Mouse (Mus musculus): ENCODE results near the gene Pkd1l1.

The Pkd1l1 gene

GRCm38 (mm10) chr11:8821403-8821802 lies 151.7 kb downstream of the Pkd1l1 start:
- no peak for DNase-seq (ENCODE audit: low read depth, low spot score)

GRCm38 (mm10) chr11:8817376-8817775 lies 155.7 kb downstream of the Pkd1l1 start:
- no peak for DNase-seq (ENCODE audit: low read depth, low spot score)

GRCm38 (mm10) chr11:8814097-8814790 lies 158.8 kb downstream of the Pkd1l1 start:
- no peak for DNase-seq (ENCODE audit: low read depth, low spot score)

GRCm38 (mm10) chr11:8811506-8812100 lies 161.5 kb downstream of the Pkd1l1 start:
- DNase-seq (ENCODE audit: low read depth, low spot score) = peak; percentile 39

GRCm38 (mm10) chr11:8809644-8810043 lies 163.4 kb downstream of the Pkd1l1 start:
- DNase-seq (ENCODE audit: low read depth, low spot score) = no peak

GRCm38 (mm10) chr11:8807009-8807408 lies 166.1 kb downstream of the Pkd1l1 start:
- DNase-seq (ENCODE audit: low read depth, low spot score) = no peak

- no peak for DNase-seq (ENCODE audit: low read depth, low spot score)
These were observed 168.9 kb downstream of the Pkd1l1 start for GRCm38 (mm10) chr11:8804178-8804577.

- DNase-seq (ENCODE audit: low read depth, low spot score) = no peak
These were observed 175.6 kb downstream of the Pkd1l1 start for GRCm38 (mm10) chr11:8797486-8797885.

- DNase-seq (ENCODE audit: low read depth, low spot score) = no peak
These were observed 178.0 kb downstream of the Pkd1l1 start for GRCm38 (mm10) chr11:8795031-8795430.

- no peak for DNase-seq (ENCODE audit: low read depth, low spot score)
These were observed 180.9 kb downstream of the Pkd1l1 start for GRCm38 (mm10) chr11:8792146-8792545.

- no peak for DNase-seq (ENCODE audit: low read depth, low spot score)
These were observed 183.9 kb downstream of the Pkd1l1 start for GRCm38 (mm10) chr11:8789186-8789585.

GRCm38 (mm10) chr11:8787604-8788003 lies 185.5 kb downstream of the Pkd1l1 start:
- DNase-seq (ENCODE audit: low read depth, low spot score) = no peak

GRCm38 (mm10) chr11:8784413-8784812 lies 188.7 kb downstream of the Pkd1l1 start:
- no peak for DNase-seq (ENCODE audit: low read depth, low spot score)

GRCm38 (mm10) chr11:8782141-8782465 lies 191.0 kb downstream of the Pkd1l1 start:
- no peak for DNase-seq (ENCODE audit: low read depth, low spot score)

- no peak for DNase-seq (ENCODE audit: low read depth, low spot score)
These were observed 191.5 kb downstream of the Pkd1l1 start for GRCm38 (mm10) chr11:8781308-8782140.

- no peak for DNase-seq (ENCODE audit: low read depth, low spot score)
These were observed 193.6 kb downstream of the Pkd1l1 start for GRCm38 (mm10) chr11:8779427-8779826.
